Mouse (Mus musculus) liver, adult 2 months (tissue): ENCODE data around the gene A630001G21Rik.

Experiments
- CTCF ChIP-seq: fragments of 200-500 bp; IDR thresholded peaks from 2 replicates; pipeline ENCODE4 v1.5.1; 2011; ENCODE audit warnings: low read depth, low read length, control low read depth
- POLR2A ChIP-seq: fragments of 200-500 bp; IDR thresholded peaks from 2 replicates; pipeline ENCODE4 v1.6.1; 2011; ENCODE audit warnings: low read length, control low read depth; ENCODE audit not compliant: insufficient read depth; ENCODE audit errors: extremely low read depth

GRCm38 (mm10) chr1:85809256-85809655, 30.8 kb upstream of the A630001G21Rik start:
- no peak for TF ChIP-seq CTCF
- TF ChIP-seq POLR2A, result no peak
